Mouse (Mus musculus): ENCODE data around the gene Psmg1. TPM values are rescaled to one million over a fixed set of nuclear protein-coding genes. Genes with fewer than 3 reads are reported as not detected.
"Not testable (repeated sequence)": the region's sequence is repeated elsewhere in the genome, so short reads cannot be mapped to it uniquely, and the experiment has no call there.

Gene Psmg1
- polyA plus RNA-seq, 1 experiment from 2014 or later = 125 TPM

- 83% methylated on average over 7 of the region's 7 CpGs for WGBS
- DNase-seq (ENCODE audit: low spot score) (peak; percentile 54), ATAC-seq (ENCODE audit: insufficient number of reproducible peaks, low FRiP score, low TSS enrichment, low read depth) (no peak)
- H3K9ac ChIP-seq (ENCODE audit: low read length) = no peak overlapping the region
- no peak overlapping the region for H3K4me3 ChIP-seq (ENCODE audit: low read depth, low read length)
- no peaks in the 10 kb centered on the region for H3K27me3 ChIP-seq (ENCODE audit: control insufficient read depth, insufficient read depth, low read length)
- H3K36me3 ChIP-seq (ENCODE audit: control insufficient read depth, insufficient read depth, low read length) = peaks cover 4% of the 10 kb centered on the region; the same call in 1 of the 2 replicates
- no peaks in the 10 kb centered on the region for H3K4me1 ChIP-seq (ENCODE audit: control insufficient read depth, insufficient read depth, low read length)
- no peak overlapping the region for H3K4me2 ChIP-seq (ENCODE audit: low read depth, severe bottlenecking)
- H3K9me3 ChIP-seq (ENCODE audit: control insufficient read depth, low read length) = no peaks in the 10 kb centered on the region
- H3K27ac ChIP-seq (replicated peaks; ENCODE audit: low read depth, low read length) = no peak overlapping the region
These were observed 7.2 kb downstream of the Psmg1 start for GRCm38 (mm10) chr16:95983601-95984000.

DNA sequence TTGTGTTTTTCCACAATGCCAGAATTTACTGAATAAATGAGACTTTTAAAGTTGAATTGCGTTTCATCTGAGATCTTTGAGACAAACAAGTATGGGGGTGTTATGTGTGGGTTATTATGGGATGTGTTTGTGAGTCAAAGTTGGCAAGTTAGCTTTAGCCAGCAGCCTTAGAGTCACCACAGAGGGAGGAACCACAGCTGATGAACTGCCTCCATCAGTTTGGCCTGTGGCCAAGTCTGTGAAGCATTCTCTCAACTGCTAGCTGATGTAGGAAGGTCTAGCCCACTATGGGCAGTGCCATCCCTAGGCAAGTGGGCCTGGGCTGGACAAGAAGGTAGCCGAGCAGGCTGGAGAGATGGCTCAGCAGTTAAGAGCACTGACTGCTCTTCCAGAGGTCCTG, 19.9 kb downstream of the Psmg1 start:
- Histone ChIP-seq H3K9ac (ENCODE audit: low read length) (no peak overlapping the region), H3K27ac (replicated peaks; ENCODE audit: low read depth, low read length) (no peak overlapping the region), H3K27me3 (ENCODE audit: control insufficient read depth, insufficient read depth, low read length) (no peaks in the 10 kb centered on the region), H3K4me2 (ENCODE audit: low read depth, severe bottlenecking) (no peak overlapping the region), H3K9me3 (ENCODE audit: control insufficient read depth, low read length) (no peaks in the 10 kb centered on the region), H3K4me1 (ENCODE audit: control insufficient read depth, insufficient read depth, low read length) (no peaks in the 10 kb centered on the region), H3K36me3 (ENCODE audit: control insufficient read depth, insufficient read depth, low read length) (no peaks in the 10 kb centered on the region; the same call in 1 of the 2 replicates), H3K4me3 (ENCODE audit: low read depth, low read length) (no peak overlapping the region)
- ATAC-seq (ENCODE audit: insufficient number of reproducible peaks, low FRiP score, low TSS enrichment, low read depth) (no peak), DNase-seq (ENCODE audit: low spot score) (no peak)
- WGBS = 87% methylated on average over 2 of the region's 2 CpGs

GRCm38 (mm10) chr16:95967455-95967854, 23.3 kb downstream of the Psmg1 start:
- H3K27me3 ChIP-seq (ENCODE audit: control insufficient read depth, insufficient read depth, low read length) = no peaks in the 10 kb centered on the region
- no peaks in the 10 kb centered on the region for H3K36me3 ChIP-seq (ENCODE audit: control insufficient read depth, insufficient read depth, low read length)
- H3K9me3 ChIP-seq (ENCODE audit: control insufficient read depth, low read length) = no peaks in the 10 kb centered on the region
- DNase-seq (ENCODE audit: low spot score) = no peak
- no peak overlapping the region for H3K9ac ChIP-seq (ENCODE audit: low read length)
- no peak overlapping the region for H3K4me3 ChIP-seq (ENCODE audit: low read depth, low read length)
- no peak for ATAC-seq (ENCODE audit: insufficient number of reproducible peaks, low FRiP score, low TSS enrichment, low read depth)
- no peak overlapping the region for H3K4me2 ChIP-seq (ENCODE audit: low read depth, severe bottlenecking)
- WGBS = 89% methylated on average over 11 of the region's 11 CpGs
- H3K4me1 ChIP-seq (ENCODE audit: control insufficient read depth, insufficient read depth, low read length) = peaks cover 8% of the 10 kb centered on the region
- H3K27ac ChIP-seq (replicated peaks; ENCODE audit: low read depth, low read length) = no peak overlapping the region

- no peak overlapping the region for H3K4me2 ChIP-seq (ENCODE audit: low read depth, severe bottlenecking)
- ATAC-seq (ENCODE audit: insufficient number of reproducible peaks, low FRiP score, low TSS enrichment, low read depth) = no peak
- no peak overlapping the region for H3K27ac ChIP-seq (replicated peaks; ENCODE audit: low read depth, low read length)
- 43% methylated on average over 11 of the region's 11 CpGs for WGBS
- H3K36me3 ChIP-seq (ENCODE audit: control insufficient read depth, insufficient read depth, low read length) = no peaks in the 10 kb centered on the region
- H3K4me1 ChIP-seq (ENCODE audit: control insufficient read depth, insufficient read depth, low read length) = peaks cover 8% of the 10 kb centered on the region
- no peak overlapping the region for H3K9ac ChIP-seq (ENCODE audit: low read length)
- no peaks in the 10 kb centered on the region for H3K9me3 ChIP-seq (ENCODE audit: control insufficient read depth, low read length)
- DNase-seq (ENCODE audit: low spot score) = peak; percentile 79
- no peaks in the 10 kb centered on the region for H3K27me3 ChIP-seq (ENCODE audit: control insufficient read depth, insufficient read depth, low read length)
- no peak overlapping the region for H3K4me3 ChIP-seq (ENCODE audit: low read depth, low read length)
These were observed 26.2 kb downstream of the Psmg1 start for GRCm38 (mm10) chr16:95964427-95965023.

DNA sequence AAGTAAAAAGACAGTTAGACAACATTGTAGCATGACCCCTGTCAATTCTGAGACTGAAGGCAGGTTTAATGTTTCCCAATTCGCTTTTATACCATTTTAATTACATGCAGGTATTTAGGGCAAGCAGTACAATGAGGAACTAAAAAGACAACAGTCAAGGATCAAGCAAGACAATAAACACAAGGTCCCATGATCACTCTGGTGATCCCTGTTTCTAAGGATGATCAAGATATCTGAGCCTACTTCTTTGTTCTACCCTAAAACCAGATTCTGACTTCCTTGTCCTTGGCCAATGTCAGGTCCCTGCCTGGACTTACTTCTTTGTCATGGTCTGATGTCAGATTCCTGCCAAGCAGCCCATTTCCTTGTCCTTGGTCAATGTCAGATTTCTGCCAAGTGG, 29.3 kb downstream of the Psmg1 start:
- 67% methylated on average over 1 of the region's 1 CpGs for WGBS
- not testable (repeated sequence) for H3K9me3 ChIP-seq (ENCODE audit: control insufficient read depth, low read length); H3K4me2 ChIP-seq (ENCODE audit: low read depth, severe bottlenecking); ATAC-seq (ENCODE audit: insufficient number of reproducible peaks, low FRiP score, low TSS enrichment, low read depth); H3K27me3 ChIP-seq (ENCODE audit: control insufficient read depth, insufficient read depth, low read length); H3K27ac ChIP-seq (replicated peaks; ENCODE audit: low read depth, low read length); H3K4me1 ChIP-seq (ENCODE audit: control insufficient read depth, insufficient read depth, low read length); DNase-seq (ENCODE audit: low spot score); H3K9ac ChIP-seq (ENCODE audit: low read length); H3K36me3 ChIP-seq (ENCODE audit: control insufficient read depth, insufficient read depth, low read length); H3K4me3 ChIP-seq (ENCODE audit: low read depth, low read length)

- not testable (repeated sequence) for H3K27ac ChIP-seq (replicated peaks; ENCODE audit: low read depth, low read length); ATAC-seq (ENCODE audit: insufficient number of reproducible peaks, low FRiP score, low TSS enrichment, low read depth); H3K36me3 ChIP-seq (ENCODE audit: control insufficient read depth, insufficient read depth, low read length); H3K9ac ChIP-seq (ENCODE audit: low read length); H3K9me3 ChIP-seq (ENCODE audit: control insufficient read depth, low read length); DNase-seq (ENCODE audit: low spot score); H3K4me3 ChIP-seq (ENCODE audit: low read depth, low read length); H3K4me1 ChIP-seq (ENCODE audit: control insufficient read depth, insufficient read depth, low read length); H3K4me2 ChIP-seq (ENCODE audit: low read depth, severe bottlenecking); H3K27me3 ChIP-seq (ENCODE audit: control insufficient read depth, insufficient read depth, low read length)
- 91% methylated on average over 2 of the region's 2 CpGs for WGBS
These were observed 30.1 kb downstream of the Psmg1 start for GRCm38 (mm10) chr16:95960689-95961088.

DNA sequence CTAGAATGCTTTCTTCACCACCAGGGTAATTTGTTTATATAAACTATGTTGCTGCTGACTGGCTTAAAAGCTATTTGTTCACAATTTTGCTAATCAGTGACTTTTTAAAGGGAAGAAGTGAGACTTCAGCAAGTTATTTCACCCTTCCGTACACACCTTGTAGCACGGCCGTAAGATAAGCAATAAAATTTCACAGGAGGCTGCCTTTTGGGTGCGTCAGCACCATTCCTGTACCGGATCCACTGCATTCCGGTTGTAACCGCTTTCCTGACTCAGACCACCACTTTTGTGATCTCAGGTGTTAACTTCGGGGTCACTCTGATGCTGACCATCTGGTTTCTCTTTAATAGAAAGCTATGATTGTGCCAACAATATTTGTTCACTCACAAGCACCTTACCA, 32.7 kb downstream of the Psmg1 start:
- Histone ChIP-seq H3K4me3 (ENCODE audit: low read depth, low read length) (no peak overlapping the region), H3K9me3 (ENCODE audit: control insufficient read depth, low read length) (no peaks in the 10 kb centered on the region), H3K4me1 (ENCODE audit: control insufficient read depth, insufficient read depth, low read length) (peaks cover 4% of the 10 kb centered on the region; the same call in 1 of the 2 replicates), H3K27me3 (ENCODE audit: control insufficient read depth, insufficient read depth, low read length) (no peaks in the 10 kb centered on the region), H3K27ac (replicated peaks; ENCODE audit: low read depth, low read length) (no peak overlapping the region), H3K9ac (ENCODE audit: low read length) (no peak overlapping the region), H3K36me3 (ENCODE audit: control insufficient read depth, insufficient read depth, low read length) (no peaks in the 10 kb centered on the region), H3K4me2 (ENCODE audit: low read depth, severe bottlenecking) (no peak overlapping the region)
- DNase-seq (ENCODE audit: low spot score) = no peak
- WGBS = 75% methylated on average over 8 of the region's 8 CpGs
- no peak for ATAC-seq (ENCODE audit: insufficient number of reproducible peaks, low FRiP score, low TSS enrichment, low read depth)

DNA sequence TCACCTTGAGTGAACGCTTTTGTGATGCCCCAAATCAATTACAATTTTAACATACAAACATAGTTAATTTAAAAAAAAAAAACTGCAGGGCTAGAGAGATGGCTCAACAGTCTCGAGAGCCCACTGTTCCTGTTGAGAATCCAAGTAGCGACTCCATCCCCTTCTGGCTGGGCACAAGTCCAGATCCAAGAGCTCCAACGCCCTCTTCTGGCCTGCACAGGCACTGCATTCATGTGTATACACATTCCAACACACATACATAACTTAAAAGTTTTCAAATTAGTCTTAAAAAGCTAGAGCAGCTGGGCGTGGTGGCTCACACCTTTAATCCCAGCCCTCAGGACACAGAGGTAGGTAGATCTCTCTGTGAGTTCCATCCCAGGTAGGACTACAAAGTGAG, 34.1 kb downstream of the Psmg1 start:
- Histone ChIP-seq H3K36me3 (ENCODE audit: control insufficient read depth, insufficient read depth, low read length) (no peaks in the 10 kb centered on the region), H3K9ac (ENCODE audit: low read length) (no peak overlapping the region), H3K27ac (replicated peaks; ENCODE audit: low read depth, low read length) (no peak overlapping the region), H3K4me3 (ENCODE audit: low read depth, low read length) (no peak overlapping the region), H3K27me3 (ENCODE audit: control insufficient read depth, insufficient read depth, low read length) (no peaks in the 10 kb centered on the region), H3K9me3 (ENCODE audit: control insufficient read depth, low read length) (no peaks in the 10 kb centered on the region), H3K4me1 (ENCODE audit: control insufficient read depth, insufficient read depth, low read length) (no peaks in the 10 kb centered on the region), H3K4me2 (ENCODE audit: low read depth, severe bottlenecking) (no peak overlapping the region)
- ATAC-seq (ENCODE audit: insufficient number of reproducible peaks, low FRiP score, low TSS enrichment, low read depth) = no peak
- WGBS = 54% methylated on average over 5 of the region's 5 CpGs
- DNase-seq (ENCODE audit: low spot score) = peak; percentile 51

GRCm38 (mm10) chr16:95955716-95956346, 34.9 kb downstream of the Psmg1 start:
- H3K27me3 ChIP-seq (ENCODE audit: control insufficient read depth, insufficient read depth, low read length) = no peaks in the 10 kb centered on the region
- ATAC-seq (ENCODE audit: insufficient number of reproducible peaks, low FRiP score, low TSS enrichment, low read depth) = no peak
- WGBS = 82% methylated on average over 5 of the region's 5 CpGs
- no peak overlapping the region for H3K9ac ChIP-seq (ENCODE audit: low read length)
- no peaks in the 10 kb centered on the region for H3K4me1 ChIP-seq (ENCODE audit: control insufficient read depth, insufficient read depth, low read length)
- no peaks in the 10 kb centered on the region for H3K9me3 ChIP-seq (ENCODE audit: control insufficient read depth, low read length)
- no peak overlapping the region for H3K27ac ChIP-seq (replicated peaks; ENCODE audit: low read depth, low read length)
- no peak overlapping the region for H3K4me2 ChIP-seq (ENCODE audit: low read depth, severe bottlenecking)
- no peak for DNase-seq (ENCODE audit: low spot score)
- no peak overlapping the region for H3K4me3 ChIP-seq (ENCODE audit: low read depth, low read length)
- no peaks in the 10 kb centered on the region for H3K36me3 ChIP-seq (ENCODE audit: control insufficient read depth, insufficient read depth, low read length)

All from limb, embryonic 11.5 days (tissue).